Mouse (Mus musculus): ENCODE results near the gene Batf.

The Batf gene

DNA sequence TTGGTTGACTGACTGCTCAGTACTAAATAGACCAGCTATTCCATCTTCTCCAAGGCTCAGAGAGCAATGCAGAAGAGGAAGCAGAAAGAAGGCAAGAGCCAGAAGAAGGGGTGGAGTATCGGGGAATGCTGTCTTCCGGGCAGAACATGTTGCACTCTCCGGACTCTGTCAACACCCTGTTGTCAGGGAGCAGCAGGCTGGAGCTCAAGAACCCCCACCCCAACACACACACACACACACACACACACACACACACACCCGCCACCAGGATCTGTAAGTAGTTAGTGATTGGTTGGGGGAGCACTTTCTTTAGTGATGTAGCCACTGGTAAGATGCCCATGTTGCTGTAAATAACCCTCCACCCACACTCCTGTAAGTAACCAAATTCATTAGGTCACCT lies 38.8 kb downstream of the Batf start:
- no peak for DNase-seq (ENCODE audit: extremely low read depth, low read depth, low spot score)

DNA sequence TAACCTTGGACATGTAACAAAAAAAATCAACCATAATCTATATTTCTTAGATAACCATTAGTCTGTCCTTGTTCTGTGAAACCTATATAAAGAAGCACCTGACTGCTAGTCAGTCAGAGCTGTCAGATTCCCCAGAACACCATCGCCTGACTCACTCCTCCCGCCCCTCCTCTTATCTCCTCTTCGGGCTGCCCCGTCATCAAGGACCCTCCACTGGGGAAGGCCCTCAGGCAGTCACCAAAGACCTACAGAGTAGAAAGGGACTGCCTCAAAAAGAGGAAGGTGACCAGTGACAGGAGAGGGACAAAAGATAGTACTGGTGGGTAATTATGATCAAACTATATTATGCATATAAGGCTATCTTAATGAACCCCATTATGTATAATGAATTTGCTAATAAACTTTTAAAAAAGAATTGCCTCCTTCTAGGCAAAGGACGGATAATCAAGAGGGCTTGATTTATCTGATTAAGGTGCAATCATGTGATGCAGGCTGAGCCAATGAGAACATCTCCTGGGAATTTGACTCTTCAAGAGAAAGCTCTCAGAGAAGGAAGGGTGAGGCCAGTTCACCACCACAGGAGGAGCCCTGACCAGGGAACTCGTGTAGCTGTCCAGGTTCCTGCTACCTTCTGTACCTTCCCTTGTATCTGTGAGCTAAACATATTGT lies 40.4 kb downstream of the Batf start:
- DNase-seq (ENCODE audit: extremely low read depth, low read depth, low spot score), result no peak

- no peak for DNase-seq (ENCODE audit: extremely low read depth, low read depth, low spot score)
Observed at GRCm38 (mm10) chr12:85728181-85728580, 41.7 kb downstream of the Batf start.

DNA sequence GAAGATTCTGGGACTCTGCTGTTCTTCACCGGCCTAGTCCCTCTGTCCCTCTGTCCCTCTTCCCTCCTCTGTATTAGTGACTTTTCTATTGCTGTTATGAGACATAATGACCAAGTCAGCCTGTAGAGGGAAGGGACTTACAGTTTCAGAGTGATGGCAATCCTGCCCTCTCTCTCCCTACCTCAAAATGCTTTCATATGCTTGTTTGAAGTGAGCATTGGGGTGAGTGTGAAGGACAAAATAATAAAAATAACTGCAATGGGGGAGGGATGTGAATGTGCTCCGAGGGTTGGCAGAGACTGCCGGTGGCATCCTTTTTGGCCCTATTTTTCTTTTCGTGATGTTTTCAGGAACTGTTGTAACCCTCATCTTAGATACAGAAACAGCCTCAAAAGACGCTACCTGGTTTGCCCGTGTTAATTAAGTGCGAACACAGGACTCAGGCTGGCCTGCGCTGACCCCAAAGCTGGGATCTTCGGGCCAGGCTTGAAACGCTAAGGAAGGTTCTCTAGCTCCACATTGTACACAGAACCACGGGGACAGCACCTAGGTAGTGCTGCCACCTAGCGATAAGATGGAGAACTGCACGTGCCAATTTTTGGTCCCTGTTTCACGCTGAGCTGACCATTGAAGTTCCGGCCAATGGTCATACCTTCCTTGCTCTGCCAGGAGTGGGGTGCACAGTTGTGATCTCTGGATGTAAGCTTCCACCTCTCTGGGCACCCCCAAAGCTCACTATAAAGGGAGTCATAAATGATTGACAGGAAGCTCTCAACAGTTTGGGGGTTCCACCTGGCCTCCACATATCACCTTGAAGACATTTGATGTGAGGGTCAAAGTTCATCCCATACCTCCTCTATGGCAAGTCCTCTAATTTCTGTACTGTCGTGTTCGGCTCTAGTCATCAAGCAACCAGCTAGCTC lies 42.8 kb downstream of the Batf start:
- no peak for DNase-seq (ENCODE audit: extremely low read depth, low read depth, low spot score)

DNA sequence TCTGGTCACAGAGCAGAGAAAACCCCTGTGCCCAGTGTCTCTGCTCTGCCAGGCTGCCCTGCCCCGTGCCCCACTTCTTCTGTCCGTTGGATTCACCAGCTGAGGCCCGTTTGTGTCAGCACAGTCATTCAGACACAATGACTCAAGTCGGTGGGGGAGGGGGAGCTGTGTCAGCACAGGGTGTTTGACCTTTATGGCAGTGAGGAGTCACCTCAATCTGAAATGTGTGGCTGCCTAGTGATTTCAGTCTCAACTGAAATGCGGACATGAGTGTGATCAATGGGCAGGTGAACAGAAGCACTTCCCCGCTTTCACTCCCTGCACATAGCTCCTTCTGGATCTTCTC lies 43.4 kb downstream of the Batf start:
- no peak for DNase-seq (ENCODE audit: extremely low read depth, low read depth, low spot score)

- no peak for DNase-seq (ENCODE audit: extremely low read depth, low read depth, low spot score)
Observed at GRCm38 (mm10) chr12:85736203-85736602, 49.7 kb downstream of the Batf start.

- no peak for DNase-seq (ENCODE audit: extremely low read depth, low read depth, low spot score)
Observed at GRCm38 (mm10) chr12:85736960-85737359, 50.5 kb downstream of the Batf start.

DNA sequence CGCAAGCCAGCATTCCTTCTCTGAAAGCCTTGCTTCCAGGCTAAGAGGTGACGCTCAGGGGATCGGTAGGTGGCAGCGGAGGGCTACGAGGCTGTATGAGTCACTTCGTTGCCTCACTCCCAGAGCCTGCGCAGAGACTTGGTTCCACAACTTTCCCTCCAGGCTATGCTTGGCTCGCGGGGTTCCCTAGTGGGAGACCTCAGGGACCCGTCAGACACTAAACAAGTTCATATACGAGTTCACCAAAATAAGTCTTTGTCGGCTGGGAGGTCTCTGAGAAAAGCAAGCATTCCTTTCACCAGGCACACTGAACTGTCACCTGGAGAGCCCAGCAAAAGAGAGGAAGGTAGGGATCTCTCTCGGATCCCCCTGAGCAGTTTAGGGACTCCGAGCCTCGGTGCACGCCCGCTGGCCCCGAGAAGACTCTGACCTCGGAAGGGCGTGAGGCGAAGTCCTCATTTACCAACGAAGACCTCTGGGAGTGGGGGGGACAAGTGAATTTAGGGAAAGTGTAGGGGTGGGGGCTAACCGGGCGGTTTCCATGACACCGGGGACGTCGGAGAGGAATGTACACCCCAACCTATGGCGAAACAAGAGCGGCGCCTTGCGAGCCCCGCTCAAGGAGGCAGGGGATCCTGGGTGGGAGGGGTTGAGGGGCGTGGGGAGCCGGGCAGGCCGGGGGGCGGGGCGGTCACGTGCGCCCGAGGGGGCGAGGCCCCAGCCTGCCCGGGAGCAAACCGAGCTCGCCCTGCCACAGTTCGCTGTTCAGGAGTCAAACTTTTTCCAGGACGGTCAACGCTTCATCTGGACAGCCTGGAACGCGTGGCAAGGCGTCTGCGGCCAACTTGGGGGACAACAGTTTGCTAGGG lies 59.6 kb downstream of the Batf start, which contains the start of gene Flvcr2:
Gene Flvcr2, plus strand, starts transcription at position 713 of the 869 bp plus-strand sequence.
- DNase-seq (ENCODE audit: extremely low read depth, low read depth, low spot score), result no peak

DNA sequence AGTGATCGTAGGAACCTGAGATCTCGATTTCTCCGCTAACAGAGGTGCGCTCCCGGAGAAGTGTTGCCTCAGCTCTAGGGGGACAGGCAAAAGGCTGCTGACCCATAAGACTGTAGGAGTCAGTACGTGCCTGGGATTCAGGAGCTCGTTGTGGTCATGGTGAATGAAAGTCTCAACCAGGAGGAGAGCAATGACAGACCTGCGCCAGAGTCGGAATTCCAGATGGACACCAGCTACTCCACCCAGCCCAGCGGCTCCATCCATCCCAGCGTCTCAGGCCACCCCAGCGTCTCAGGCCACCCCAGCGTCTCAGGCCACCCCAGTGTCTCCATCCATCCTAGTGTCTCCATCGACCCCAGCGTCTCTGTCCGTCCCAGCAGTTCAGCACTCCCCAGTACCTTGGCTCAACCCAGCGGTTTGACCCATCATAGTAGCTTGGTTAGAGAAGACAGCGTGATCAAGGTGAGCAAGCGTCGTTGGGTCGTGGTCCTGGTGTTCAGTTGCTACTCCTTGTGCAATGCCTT lies 60.3 kb downstream of the Batf start:
- DNase-seq (ENCODE audit: extremely low read depth, low read depth, low spot score), result no peak

GRCm38 (mm10) chr12:85747343-85747742 lies 60.9 kb downstream of the Batf start:
- no peak for DNase-seq (ENCODE audit: extremely low read depth, low read depth, low spot score)

DNA sequence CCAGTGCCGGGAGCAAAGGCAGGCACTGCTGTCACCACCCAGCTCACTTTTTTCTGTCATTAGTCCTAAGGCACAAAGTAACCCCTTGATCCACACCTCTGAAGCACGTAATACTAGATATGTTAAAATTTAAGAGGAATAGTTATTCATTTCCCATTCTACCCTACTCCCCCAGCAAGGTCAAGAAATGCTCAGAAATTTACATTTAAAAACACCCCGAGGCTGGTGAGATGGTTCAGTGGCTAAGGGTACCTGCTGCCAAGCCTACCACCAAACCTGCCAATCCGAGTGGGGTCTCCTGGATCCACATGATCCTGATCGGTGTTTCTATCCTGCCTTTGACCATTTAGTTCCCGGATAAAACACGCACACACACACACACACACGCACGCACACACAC lies 63.4 kb downstream of the Batf start:
- no peak for DNase-seq (ENCODE audit: extremely low read depth, low read depth, low spot score)

GRCm38 (mm10) chr12:85752116-85752515 lies 65.6 kb downstream of the Batf start:
- no peak for DNase-seq (ENCODE audit: extremely low read depth, low read depth, low spot score)

- no peak for DNase-seq (ENCODE audit: extremely low read depth, low read depth, low spot score)
Observed at GRCm38 (mm10) chr12:85753223-85753622, 66.8 kb downstream of the Batf start.

DNA sequence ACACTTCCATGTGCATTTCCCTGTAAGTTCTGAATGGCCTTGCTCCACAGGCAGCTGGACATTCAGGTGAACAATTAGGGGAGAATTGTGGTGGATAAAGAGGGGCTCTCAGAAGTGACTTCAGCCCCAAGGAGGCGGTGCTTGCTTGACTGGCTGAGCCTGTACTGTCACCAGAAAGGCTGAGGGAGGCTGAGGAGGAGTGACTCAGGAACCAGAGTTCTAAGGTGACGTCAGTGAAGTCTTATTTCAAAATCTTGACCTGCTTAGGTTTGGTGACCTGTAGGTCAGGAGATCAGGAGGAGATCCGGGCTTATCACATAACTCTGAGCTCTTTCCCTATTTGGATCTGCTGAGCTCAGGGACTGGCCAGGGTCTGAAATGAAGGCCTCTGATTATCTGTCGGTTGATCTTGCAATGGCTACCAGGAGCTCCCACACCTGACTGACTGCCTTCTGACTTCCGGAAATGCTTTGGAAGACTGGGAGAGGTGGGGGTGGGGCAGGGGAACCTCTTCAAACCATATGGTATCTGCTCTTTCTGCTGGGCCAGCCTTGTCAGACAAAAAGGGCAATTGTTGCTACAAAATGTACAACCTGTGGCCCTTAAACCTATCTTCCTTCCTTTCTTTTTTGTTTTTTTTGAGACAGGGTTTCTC lies 68.3 kb downstream of the Batf start:
- no peak for DNase-seq (ENCODE audit: extremely low read depth, low read depth, low spot score)

- no peak for DNase-seq (ENCODE audit: extremely low read depth, low read depth, low spot score)
Observed at GRCm38 (mm10) chr12:85756455-85756854, 70.0 kb downstream of the Batf start.

DNA sequence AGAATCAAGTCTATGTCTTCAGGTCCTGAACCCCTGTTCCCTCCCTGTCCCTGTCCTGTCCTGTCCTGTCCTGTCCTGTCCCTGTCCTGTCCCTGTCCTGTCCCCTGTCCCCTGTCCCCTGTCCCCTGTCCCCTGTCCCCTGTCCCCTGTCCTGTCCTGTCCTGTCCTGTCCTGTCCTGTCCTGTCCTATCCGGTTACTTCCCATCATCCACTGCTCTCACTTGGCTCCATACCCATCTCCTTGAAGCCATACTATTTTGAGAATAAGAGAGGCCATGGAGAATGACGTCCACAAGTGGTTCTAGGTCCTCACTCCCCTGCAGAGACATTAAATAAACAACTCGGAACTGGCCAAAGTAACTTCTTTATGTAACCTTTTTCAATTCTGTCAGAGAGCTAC lies 70.6 kb downstream of the Batf start:
- DNase-seq (ENCODE audit: extremely low read depth, low read depth, low spot score), result no peak

Measured in fat pad, adult 2 months (tissue).